Mouse (Mus musculus) neural tube, embryonic 14.5 days (tissue): Measurements from ENCODE around the gene Borcs6. TPM values are rescaled to one million over a fixed set of nuclear protein-coding genes. Genes with fewer than 3 reads are reported as not detected.

ENCODE experiments used
- ATAC-seq: fragments of 200-750 bp; cut with Nextera tagmentation; 2 replicates; pipeline ENCODE4 v1.8.0; 2017; ENCODE audit warnings: low read depth, mild to moderate bottlenecking, moderate TSS enrichment, moderate library complexity
- H3K27ac ChIP-seq: fragments of 300-500 bp; sonication (generic); 2 replicates; pipeline ENCODE4 v1.5.1; 2014; ENCODE audit warnings: low read depth, mild to moderate bottlenecking, control low read depth, low read length, moderate library complexity, mixed read lengths
- H3K27me3 ChIP-seq: fragments of 300-500 bp; sonication (generic); 2 replicates; pipeline ENCODE4 v1.6.1; 2014; ENCODE audit warnings: low read length; ENCODE audit not compliant: control insufficient read depth, insufficient read depth
- H3K36me3 ChIP-seq: fragments of 300-500 bp; sonication (generic); 2 replicates; pipeline ENCODE4 v1.6.1; 2014; ENCODE audit warnings: low read length, mixed read lengths; ENCODE audit not compliant: control insufficient read depth, insufficient read depth
- H3K4me1 ChIP-seq: fragments of 300-500 bp; sonication (generic); 2 replicates; pipeline ENCODE4 v1.6.1; 2014; ENCODE audit warnings: low read length; ENCODE audit not compliant: control insufficient read depth, insufficient read depth
- H3K4me2 ChIP-seq: fragments of 300-500 bp; sonication (generic); 2 replicates; pipeline ENCODE4 v1.6.1; 2014; ENCODE audit warnings: mild to moderate bottlenecking, low read depth, low read length, control low read depth
- H3K4me3 ChIP-seq: fragments of 300-500 bp; sonication (generic); 2 replicates; pipeline ENCODE4 v1.5.1; 2014; ENCODE audit warnings: low read depth, low read length, control low read depth, mixed read lengths
- H3K9ac ChIP-seq: fragments of 300-500 bp; sonication (generic); replicated peaks from 2 replicates; pipeline ENCODE4 v1.6.1; 2014; ENCODE audit warnings: low read depth, mild to moderate bottlenecking, control low read depth, low read length, mixed read lengths
- H3K9me3 ChIP-seq: fragments of 300-500 bp; sonication (generic); 2 replicates; pipeline ENCODE4 v1.6.1; 2016; ENCODE audit warnings: low read length; ENCODE audit not compliant: control insufficient read depth
- WGBS: fragments of 180-500 bp; shearing (Covaris S2); extraction: QIAGEN DNeasy Blood & Tissue Kit; methylation state at CpG from one replicate; pipeline ENCODE4 v1.1.7; 2014; 5-methylcytosine and 5-hydroxymethylcytosine counted together
- polyA plus RNA-seq: library from polyadenylated mRNA; unstranded; fragments of >200 nt; fragmentation: Nextera tagmentation; extraction: Ambion mirVana; gene quantifications from 2 replicates; pipeline ENCODE4 v1.2.1, GENCODE M21; 2014

Gene Borcs6
- polyA plus RNA-seq, 1 experiment from 2014 or later, result 16.1 TPM

DNA sequence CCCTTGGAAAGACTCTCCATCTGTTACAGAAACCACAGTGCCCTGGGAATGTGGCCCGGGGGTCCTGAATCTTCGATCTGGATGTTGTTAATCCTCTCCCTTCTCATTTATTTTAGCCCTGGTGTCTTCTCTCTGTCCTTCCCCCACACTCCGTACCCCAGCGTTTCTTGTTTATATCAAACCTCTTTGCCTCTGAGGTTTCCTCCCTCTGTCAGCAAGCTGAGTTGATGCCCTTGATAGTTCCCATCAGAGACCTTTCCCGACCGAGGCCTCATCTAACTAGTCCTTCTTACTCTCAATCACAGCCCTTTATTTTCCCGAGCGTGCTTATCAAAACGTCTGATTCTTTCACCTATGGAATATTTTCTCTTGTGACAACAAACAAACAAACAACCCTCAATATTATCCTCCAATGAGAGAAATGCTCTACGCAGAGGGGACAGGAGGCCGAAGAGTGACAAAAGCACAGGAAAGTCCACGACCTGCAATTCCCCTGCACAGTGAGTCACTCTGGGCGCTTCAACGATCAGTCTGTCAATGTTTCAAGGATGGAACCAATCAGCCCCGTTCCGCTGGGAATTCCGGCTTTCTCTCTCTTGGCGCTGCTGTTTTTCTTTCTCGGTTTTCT, 674 bp upstream of the Borcs6 start:
- Histone ChIP-seq H3K36me3 (no peaks in the 10 kb centered on the region), H3K9me3 (no peaks in the 10 kb centered on the region), H3K4me2 (peak overlapping the region; percentile 58), H3K27me3 (no peaks in the 10 kb centered on the region), H3K9ac (peak overlapping the region; percentile 80), H3K4me1 (peaks cover 19% of the 10 kb centered on the region), H3K4me3 (peak overlapping the region; percentile 85), H3K27ac (peak overlapping the region; percentile 86)
- 2% methylated on average over 19 of the region's 19 CpGs for WGBS
- ATAC-seq, result peak; percentile 10; the same call in 1 of the 2 replicates

DNA sequence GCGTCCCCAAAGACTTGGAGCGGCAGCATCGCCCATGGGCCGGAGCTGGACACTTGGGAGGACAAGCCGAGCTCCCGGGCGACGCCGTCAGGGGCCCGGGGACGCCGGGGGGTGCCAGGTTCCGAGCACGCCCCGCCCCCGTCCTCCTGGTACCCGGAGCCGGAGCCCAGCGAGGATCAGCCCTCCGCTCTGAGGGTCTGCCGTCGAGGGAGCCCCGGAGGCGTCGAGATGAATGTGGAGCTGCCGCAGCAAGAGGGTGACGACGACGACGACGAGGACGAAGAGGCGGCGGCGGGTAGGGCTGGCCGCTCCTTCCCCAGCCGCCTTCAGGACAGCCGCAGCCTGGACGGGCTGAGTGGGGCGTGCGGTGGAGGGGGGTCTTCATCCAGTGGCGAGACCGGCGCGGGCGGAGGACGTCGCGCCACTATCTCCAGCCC, 476 bp downstream of the Borcs6 start:
- H3K4me2 ChIP-seq, result peak overlapping the region; percentile 79
- peak; percentile 24 for ATAC-seq

DNA sequence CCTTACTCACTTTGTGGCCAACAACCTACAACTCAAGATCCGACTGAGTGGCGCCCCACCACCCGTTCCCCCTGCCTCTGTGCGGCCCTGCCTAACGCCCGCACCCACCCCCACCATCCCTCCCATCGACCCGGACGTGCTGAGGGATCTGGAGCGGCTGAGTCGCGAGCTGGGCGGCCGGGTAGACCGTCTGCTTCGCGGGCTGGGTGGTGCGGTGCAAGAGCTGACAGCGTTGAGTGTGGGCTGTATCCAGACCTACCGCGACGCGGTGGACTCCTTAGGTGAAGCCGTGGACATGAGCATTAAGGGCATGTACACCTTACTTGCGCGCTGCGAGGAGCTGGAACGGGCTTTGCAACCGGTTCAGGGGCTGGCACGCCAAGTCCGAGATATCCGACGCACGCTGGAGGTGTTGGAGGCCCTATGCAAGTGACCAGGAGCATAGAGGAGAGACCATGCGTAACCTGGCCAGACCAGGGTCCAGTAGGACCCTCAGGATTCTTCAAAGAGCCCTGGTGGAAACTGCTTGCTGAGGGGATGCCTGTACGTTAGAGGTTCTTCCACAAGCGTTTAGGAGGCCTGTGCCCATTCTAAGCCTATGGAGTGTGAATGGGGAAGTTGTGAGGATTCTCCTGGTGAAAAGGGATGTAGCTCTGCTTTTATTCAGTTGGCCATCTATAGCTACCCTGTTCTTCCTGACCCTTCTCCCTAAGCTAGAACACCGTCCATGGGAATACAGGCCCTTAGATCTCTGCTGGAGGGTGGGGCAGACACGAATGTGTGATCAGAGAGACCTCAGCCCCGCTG, 1.1 kb downstream of the Borcs6 start:
- Histone ChIP-seq H3K36me3 (no peaks in the 10 kb centered on the region), H3K9me3 (no peaks in the 10 kb centered on the region), H3K4me2 (peak overlapping the region; percentile 79), H3K4me3 (peak overlapping the region; percentile 85), H3K27ac (peak overlapping the region; percentile 91), H3K27me3 (no peaks in the 10 kb centered on the region), H3K4me1 (peaks cover 23% of the 10 kb centered on the region), H3K9ac (peak overlapping the region; percentile 80)
- WGBS, result under 1% methylated on average over 40 of the region's 40 CpGs
- no peak for ATAC-seq

More for the DNA sequence above, 476 bp downstream of the Borcs6 start:
- no peaks in the 10 kb centered on the region for H3K36me3 ChIP-seq
- no peaks in the 10 kb centered on the region for H3K27me3 ChIP-seq
- peak overlapping the region; percentile 91 for H3K27ac ChIP-seq
- 0% methylated on average over 33 of the region's 49 CpGs for WGBS
- peak overlapping the region; percentile 80 for H3K9ac ChIP-seq
- H3K4me3 ChIP-seq, result peak overlapping the region; percentile 85
- H3K4me1 ChIP-seq, result peaks cover 23% of the 10 kb centered on the region
- no peaks in the 10 kb centered on the region for H3K9me3 ChIP-seq

DNA sequence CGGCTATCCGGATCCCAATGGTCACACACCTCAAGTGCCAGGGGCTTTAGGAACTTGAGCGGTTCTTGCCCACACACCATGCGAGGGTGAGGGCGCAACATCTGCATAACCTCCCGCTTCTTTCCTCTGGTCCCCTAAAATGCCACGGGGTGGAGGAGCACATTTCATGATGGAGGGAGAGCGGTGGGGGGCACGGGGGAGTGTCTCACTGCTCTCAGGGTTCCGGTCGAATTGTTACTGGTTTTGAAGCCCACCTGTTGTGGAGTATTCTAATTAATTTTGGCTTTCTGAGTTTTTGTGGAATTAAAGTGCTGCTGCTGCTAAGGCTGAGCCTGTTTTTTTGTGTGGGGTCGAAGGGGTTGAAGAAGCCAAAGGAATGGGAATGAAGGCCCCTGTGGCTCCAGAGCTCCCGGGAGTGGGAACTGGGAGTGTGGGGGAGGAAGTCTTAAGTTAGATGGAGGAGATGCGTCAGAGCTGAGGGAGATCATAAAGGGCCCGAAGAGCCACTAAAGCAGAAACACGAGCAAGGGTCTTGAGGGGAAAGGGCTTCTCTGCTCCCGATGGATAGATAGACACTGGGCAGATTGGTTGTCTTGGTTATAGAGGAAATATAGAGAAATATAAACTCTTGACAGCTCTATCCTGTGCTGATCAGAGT, 1.9 kb downstream of the Borcs6 start:
- peak overlapping the region; percentile 85 for H3K4me3 ChIP-seq
- H3K4me2 ChIP-seq, result peak overlapping the region; percentile 79
- no peaks in the 10 kb centered on the region for H3K9me3 ChIP-seq
- 5% methylated on average over 17 of the region's 17 CpGs for WGBS
- no peak for ATAC-seq
- no peak overlapping the region; the same call in 1 of the 2 replicates for H3K9ac ChIP-seq
- peaks cover 26% of the 10 kb centered on the region for H3K4me1 ChIP-seq
- H3K27ac ChIP-seq, result no peak overlapping the region
- H3K27me3 ChIP-seq, result no peaks in the 10 kb centered on the region
- no peaks in the 10 kb centered on the region for H3K36me3 ChIP-seq

DNA sequence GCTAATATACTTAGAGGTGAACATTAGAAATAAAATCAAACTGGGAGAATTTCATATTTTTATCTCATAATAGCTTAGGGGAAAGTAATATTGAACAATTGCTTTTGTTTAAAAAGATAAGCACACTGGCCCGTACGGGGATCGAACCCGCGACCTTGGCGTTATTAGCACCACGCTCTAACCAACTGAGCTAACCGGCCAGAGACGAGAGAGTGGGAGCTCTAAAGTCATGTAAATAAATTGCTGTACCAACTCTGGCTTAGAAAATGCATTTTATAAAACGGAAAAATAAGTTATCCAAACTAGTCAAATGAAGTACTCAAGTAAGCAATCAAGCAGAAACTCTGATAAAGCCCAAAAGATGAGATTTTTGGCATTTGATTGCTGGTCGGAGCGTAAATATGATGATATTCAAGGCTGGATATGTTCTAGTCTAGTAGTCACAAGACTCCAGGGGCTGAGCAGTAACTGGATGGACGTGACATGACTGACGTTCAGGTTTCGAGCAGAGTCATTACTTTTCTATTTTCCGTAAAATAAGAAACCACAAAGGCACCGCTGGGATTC, 2.8 kb downstream of the Borcs6 start:
- Histone ChIP-seq H3K27me3 (no peaks in the 10 kb centered on the region), H3K4me1 (peaks cover 30% of the 10 kb centered on the region), H3K36me3 (no peaks in the 10 kb centered on the region), H3K4me2 (peak overlapping the region; percentile 79), H3K9me3 (no peaks in the 10 kb centered on the region), H3K4me3 (peak overlapping the region; percentile 70), H3K9ac (no peak overlapping the region), H3K27ac (peak overlapping the region; percentile 52; the same call in 1 of the 2 replicates)
- ATAC-seq, result no peak
- WGBS, result 1% methylated on average over 17 of the region's 17 CpGs

DNA sequence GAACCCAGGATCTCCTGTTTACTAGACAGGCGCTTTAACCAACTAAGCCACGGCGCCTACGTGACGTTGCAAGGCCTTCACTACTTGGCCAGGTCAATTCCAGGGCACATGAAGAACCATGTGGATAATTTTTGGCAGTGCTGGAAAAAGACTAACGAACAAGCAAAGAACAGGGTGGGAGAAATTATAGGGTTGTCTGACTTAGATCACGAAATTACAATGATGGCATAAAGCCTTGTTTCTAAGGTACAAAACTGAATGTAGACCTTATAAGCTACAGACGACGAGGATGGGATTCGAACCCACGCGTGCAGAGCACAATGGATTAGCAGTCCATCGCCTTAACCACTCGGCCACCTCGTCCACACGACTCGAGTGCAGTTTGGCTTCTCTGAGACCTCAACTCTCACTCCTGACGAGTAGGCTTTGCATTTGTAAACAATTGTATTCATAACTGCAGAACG, 3.3 kb downstream of the Borcs6 start:
- Histone ChIP-seq H3K27ac (peak overlapping the region; percentile 52; the same call in 1 of the 2 replicates), H3K9me3 (no peaks in the 10 kb centered on the region), H3K4me2 (peak overlapping the region; percentile 76), H3K36me3 (no peaks in the 10 kb centered on the region), H3K9ac (no peak overlapping the region), H3K4me1 (peaks cover 31% of the 10 kb centered on the region), H3K4me3 (peak overlapping the region; percentile 70), H3K27me3 (no peaks in the 10 kb centered on the region)
- peak; percentile 60 for ATAC-seq
- under 1% methylated on average over 19 of the region's 19 CpGs for WGBS

DNA sequence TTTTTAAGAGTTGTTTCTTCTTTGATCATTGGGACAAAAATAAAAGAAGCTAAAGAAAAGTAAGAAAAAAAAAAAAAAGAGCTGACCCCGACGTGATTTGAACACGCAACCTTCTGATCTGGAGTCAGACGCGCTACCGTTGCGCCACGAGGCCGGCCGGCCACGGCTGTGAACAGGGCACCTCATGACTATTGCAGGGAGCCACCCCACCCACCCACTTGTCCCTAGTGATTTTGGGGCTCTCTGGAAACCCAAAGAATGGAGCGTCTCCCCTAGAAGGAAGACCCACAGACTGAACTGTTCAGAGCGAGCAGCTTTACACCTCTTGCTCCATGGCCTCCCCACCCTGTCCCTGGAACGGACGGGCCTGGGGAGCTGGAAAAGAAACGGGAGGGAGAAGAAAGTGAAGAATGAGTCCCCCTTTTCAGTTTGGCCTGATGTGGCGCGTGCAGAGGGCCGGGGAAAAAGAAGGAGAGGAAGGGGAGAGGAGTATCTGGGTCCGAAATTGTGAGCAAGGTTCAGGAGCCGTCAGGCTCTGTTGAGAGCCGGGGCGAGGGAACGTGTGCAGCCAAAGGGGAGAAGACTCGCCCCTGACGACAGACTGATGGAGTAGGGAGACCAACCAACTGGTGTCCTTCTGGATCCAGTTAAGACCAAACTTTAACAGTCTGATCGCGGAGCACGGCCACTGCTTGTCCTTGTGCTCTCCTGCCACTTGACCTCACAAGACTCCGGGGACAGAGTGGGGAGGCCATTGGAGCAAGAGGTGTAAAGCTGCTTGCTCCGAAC, 4.1 kb downstream of the Borcs6 start:
- H3K4me1 ChIP-seq, result peaks cover 25% of the 10 kb centered on the region
- H3K9ac ChIP-seq, result peak overlapping the region; percentile 59
- H3K27ac ChIP-seq, result peak overlapping the region; percentile 39
- H3K36me3 ChIP-seq, result no peaks in the 10 kb centered on the region
- WGBS, result under 1% methylated on average over 31 of the region's 31 CpGs
- H3K9me3 ChIP-seq, result no peaks in the 10 kb centered on the region
- H3K27me3 ChIP-seq, result no peaks in the 10 kb centered on the region
- H3K4me3 ChIP-seq, result peak overlapping the region; percentile 70
- ATAC-seq, result 0 out of 2 replicates have a peak, but pooled peaks have one; percentile 29
- peak overlapping the region; percentile 76 for H3K4me2 ChIP-seq
